8 mouse cellular contexts compared by ENCODE assay signal in genomic region chr16:97293273-97293672, GRCm38 (mm10).
DNase-seq lines count a peak whose midpoint lies in the region; ATAC-seq lines count a peak whose summit lies in the region.

No protein-coding gene starts in this region.

- peaks cover 26% of the 10 kb centered on the region for H3K4me1 ChIP-seq in hindbrain, embryonic 13.5 days (replicated peaks)

- no peak overlapping the region for H3K9ac ChIP-seq in hindbrain, embryonic 13.5 days

- H3K4me3 ChIP-seq in hindbrain, embryonic 13.5 days, result no peak overlapping the region

- no peaks in the 10 kb centered on the region for H3K27me3 ChIP-seq in hindbrain, embryonic 13.5 days

- no peaks in the 10 kb centered on the region for H3K36me3 ChIP-seq in hindbrain, embryonic 13.5 days

- ATAC-seq in hindbrain, embryonic 13.5 days (ENCODE audit: low FRiP score), result peak; percentile 80

- no peaks in the 10 kb centered on the region for H3K9me3 ChIP-seq in hindbrain, embryonic 13.5 days

- DNase-seq in R1 (ENCODE audit: low read depth, low spot score), result peak; percentile 77
- peak; percentile 45 for DNase-seq in cerebellum, adult 9-10 months
- DNase-seq in frontal cortex, postnatal 10 days (ENCODE audit: low spot score in 2 of 2), result peak; percentile 48 to 80
- DNase-seq in layer of hippocampus, adult 9-11 months, result peak; percentile 65
- DNase-seq in lung, postnatal 14 days, result peak; percentile 73
- peak; percentile 88 for DNase-seq in retina, postnatal 1 day
- peak; percentile 74 for DNase-seq in thymus, postnatal 4 days

- 5% methylated on average over 4 of the region's 4 CpGs for WGBS in hindbrain, embryonic 13.5 days

- peak overlapping the region; percentile 78 for H3K27ac ChIP-seq in hindbrain, embryonic 13.5 days

- H3K4me2 ChIP-seq in hindbrain, embryonic 13.5 days, result peak overlapping the region; percentile 42
